15 mouse cellular contexts compared by ENCODE assay signal in genomic region chr4:134774126-134774525, GRCm38 (mm10).
"Had no signal": no experiment of that assay in that cellular context is flagged by ENCODE, and none has a peak within 500 bp of the region (broad histone marks: within the 10 kb centered on the region; RNA-seq: fewer than 3 reads in every experiment).

No protein-coding gene starts in this region.

- H3K9ac ChIP-seq: limb, embryonic 13.5 days; lung, embryonic 15.5 days; neural tube, embryonic 13.5 days had no signal

- H3K4me3 ChIP-seq: layer of hippocampus, adult 2 months; limb, embryonic 10.5 days; limb, embryonic 13.5 days; lung, embryonic 15.5 days; midbrain, embryonic 10.5 days; neural tube, embryonic 13.5 days had no signal

- H3K36me3 ChIP-seq: limb, embryonic 10.5 days; limb, embryonic 13.5 days; lung, embryonic 15.5 days; midbrain, embryonic 10.5 days; neural tube, embryonic 13.5 days had no signal

- H3K27ac ChIP-seq: kidney, postnatal 0 days; layer of hippocampus, adult 2 months; limb, embryonic 10.5 days; limb, embryonic 13.5 days; lung, embryonic 15.5 days; midbrain, embryonic 10.5 days; neural tube, embryonic 13.5 days had no signal

- H3K4me2 ChIP-seq: limb, embryonic 13.5 days; lung, embryonic 15.5 days; neural tube, embryonic 13.5 days had no signal

- DNase-seq: kidney, adult 2 months; kidney, postnatal 25 days; layer of hippocampus, adult 9-11 months; lung, adult 18-20 months; lung, postnatal 10 days; lung, postnatal 36 days; midbrain, embryonic 14.5 days had no signal

- H3K9me3 ChIP-seq: limb, embryonic 10.5 days; limb, embryonic 13.5 days; lung, embryonic 15.5 days; megakaryocyte, embryonic 14.5 days; midbrain, embryonic 10.5 days; neural tube, embryonic 13.5 days had no signal
